Mouse (Mus musculus): ENCODE measurements around the gene Shc3. TPM values are rescaled to one million over a fixed set of nuclear protein-coding genes. Genes with fewer than 3 reads are reported as not detected.

The Shc3 gene
- total RNA-seq (2021) = 1 to 10 TPM; 1.0 to 1.2 TPM
- long read RNA-seq, experiment 1, partial matches to known transcripts = 0 of 1 reads
- long read RNA-seq, experiment 1, other reads (novel, unspliced or antisense) = 1 of 1 reads
- long read RNA-seq, experiment 2 = 0 reads

GRCm38 (mm10) chr13:51568911-51569684 is at the start of gene Shc3:
Shc3 (minus strand) TSS chr13:51569419.
- peak; percentile 84 to 85 for DNase-seq

GRCm38 (mm10) chr13:51618602-51619001 is 49.4 kb upstream of the Shc3 start:
- DNase-seq = no peak

DNA sequence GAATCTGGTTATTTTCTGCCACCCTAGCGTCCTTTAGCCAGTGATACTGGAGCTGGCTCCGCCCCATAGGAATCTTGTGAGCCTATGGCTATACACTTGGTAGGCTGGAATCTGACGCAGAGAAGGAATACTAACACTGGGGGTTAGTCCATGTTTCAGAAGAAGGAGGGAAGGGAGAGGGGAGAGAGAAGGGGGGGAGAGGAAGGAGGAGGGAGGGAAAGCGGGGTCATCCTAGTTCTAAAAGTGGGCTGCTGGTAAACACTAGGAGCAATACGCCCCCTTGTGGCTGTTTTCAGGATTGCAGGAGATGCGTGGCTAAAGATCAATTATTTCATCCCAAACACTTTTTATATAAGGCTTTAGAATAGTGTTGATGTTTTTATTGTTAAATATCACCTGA is 48.6 kb upstream of the Shc3 start:
- peak; percentile 51 to 57 for DNase-seq

DNA sequence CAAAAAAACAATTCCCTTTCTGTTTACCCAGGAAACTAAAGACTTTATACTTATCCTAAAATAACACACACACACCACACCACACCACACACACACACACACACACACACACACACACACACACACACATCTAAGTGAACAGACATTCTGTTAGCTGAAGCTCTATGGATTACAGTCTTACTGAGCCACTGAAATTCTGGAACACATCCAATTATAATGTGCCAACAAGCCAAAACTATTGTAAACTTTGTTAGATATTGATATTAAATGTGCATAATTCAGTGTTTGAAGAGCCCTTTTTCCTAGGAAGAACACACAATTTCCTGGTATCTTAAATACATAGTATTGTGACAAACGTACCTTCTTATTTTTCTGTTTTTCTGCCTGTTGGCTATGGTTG is 48.1 kb upstream of the Shc3 start:
- DNase-seq = no peak

DNA sequence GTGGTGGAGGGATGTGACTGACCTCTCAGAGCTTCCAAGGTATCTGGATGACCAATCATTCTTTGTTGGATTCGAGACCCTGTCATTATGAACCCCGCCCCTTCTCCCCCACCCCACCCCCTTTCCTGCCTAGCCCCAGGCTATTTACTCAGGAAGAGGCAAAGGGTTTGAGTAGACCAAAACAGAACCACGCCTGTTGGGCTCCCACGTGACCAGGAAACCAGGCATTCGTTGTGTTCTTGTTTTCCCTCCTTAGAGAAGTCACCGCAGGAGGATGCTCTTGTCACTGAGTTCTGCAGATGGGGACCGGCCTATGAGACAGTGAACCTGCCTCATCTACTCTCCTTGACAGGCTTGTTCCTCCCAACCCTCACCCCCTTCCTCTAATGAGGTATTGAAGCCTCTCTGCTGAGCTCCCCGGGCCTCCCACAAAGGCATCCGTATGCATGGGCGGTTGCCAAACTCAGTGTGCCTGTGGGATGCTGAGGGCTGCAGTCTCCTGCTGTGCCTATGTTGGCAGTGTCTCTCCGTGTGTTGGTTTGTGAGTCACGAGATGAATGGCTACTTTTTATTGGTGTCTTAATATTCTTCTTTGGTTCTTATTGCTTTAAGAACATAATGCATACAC is 47.3 kb upstream of the Shc3 start:
- DNase-seq = no peak

DNA sequence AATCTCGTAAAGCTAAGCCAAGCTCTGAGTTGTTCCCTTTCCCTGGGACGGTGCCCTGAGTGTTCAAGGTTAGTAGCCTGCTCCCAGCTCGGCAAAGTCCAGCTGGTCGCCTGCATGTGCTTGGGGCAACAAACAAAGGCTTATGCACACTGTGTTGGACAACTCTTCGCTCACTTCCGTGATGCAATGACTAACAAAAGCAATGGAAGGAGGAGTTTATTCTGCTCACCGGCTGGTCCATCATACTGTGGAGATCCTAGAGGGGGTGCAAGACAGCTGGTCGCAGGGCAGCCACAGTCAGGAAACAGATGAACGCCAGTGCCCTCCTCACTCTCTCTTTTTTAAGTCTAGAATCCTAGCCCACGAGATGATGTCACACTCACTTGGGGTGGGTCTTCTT is 46.6 kb upstream of the Shc3 start:
- no peak for DNase-seq

- no peak for DNase-seq
Observed at GRCm38 (mm10) chr13:51611500-51611899, 42.3 kb upstream of the Shc3 start.

DNA sequence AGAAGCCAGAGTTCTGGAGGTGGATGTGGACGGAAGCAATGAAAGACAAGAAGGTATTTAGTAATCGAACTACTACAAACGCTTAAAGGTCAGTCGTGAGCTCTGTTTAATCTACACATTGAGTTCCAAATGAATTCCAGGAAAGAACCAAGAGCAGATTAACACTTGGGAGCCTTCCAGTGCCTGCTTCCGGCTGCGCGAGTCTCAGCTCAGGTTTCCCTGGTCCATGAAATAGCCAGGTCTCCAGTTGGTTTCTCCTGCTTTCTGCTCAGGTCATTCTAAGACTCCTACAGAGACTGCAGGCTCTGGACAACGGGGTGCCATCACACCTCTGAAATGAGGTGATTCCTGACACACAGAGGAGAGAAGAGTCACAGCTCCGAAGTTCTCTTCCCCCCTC is 41.8 kb upstream of the Shc3 start:
- no peak for DNase-seq

DNA sequence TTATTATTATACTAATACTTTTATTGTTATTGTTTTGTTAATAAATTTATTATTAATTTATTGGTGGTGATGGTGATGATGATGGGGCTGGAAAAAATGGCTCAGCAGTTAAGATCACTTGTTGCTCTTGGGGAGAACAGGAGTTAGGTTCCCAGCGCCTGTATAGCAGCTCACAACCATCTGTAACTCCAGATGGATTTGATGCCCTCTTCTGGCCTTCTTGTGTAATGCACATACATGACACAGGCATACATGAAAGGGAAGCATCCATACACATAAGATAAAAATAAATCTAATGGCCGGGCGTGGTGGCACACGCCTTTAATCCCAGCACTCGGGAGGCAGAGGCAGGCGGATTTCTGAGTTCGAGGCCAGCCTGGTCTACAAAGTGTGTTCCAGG is 40.0 kb upstream of the Shc3 start:
- DNase-seq = no peak

- DNase-seq = no peak
Observed at GRCm38 (mm10) chr13:51603894-51604244, 34.6 kb upstream of the Shc3 start.

GRCm38 (mm10) chr13:51603221-51603893 is 34.1 kb upstream of the Shc3 start:
- DNase-seq = no peak

DNA sequence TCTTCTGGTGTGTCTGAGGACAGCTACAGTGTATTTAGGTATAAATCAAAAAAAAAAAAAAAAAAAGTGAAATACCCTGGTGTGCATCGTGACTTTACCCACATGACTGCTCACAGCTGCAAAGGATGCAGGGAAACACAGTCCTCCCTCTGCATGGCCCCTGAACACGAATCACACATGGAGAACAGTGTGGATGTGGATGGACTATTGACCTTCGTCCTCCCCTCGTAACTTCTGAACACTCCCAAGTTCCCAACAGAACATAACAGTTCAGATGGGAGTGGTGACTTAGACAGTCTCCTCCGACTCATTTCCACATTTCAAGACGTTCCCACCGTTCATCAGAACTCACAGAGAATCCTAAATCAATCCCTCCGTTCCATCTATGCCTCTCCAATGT is 33.5 kb upstream of the Shc3 start:
- no peak for DNase-seq

GRCm38 (mm10) chr13:51600169-51600568 is 30.9 kb upstream of the Shc3 start:
- DNase-seq = no peak

- DNase-seq = no peak
Observed at GRCm38 (mm10) chr13:51598063-51598462, 28.8 kb upstream of the Shc3 start.

DNA sequence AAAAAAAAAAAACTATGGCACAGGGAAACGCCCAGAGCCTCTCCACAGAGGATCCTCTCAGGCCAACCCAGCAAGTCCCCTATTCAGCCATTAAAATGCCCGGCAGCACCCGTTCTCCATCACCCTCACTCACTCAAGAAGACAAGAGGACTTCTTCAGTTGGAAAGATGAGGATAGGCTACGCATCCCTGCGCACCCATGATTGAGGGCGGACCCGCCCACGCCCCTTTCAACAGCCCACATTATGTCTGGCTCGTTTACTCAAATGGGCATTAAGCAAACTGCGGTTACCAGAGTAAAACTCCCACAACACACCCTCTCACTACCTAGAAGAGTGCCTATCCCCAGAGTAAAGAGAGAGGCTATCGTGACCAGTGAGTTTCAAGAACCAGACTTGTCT is 26.2 kb upstream of the Shc3 start:
- DNase-seq = no peak

DNA sequence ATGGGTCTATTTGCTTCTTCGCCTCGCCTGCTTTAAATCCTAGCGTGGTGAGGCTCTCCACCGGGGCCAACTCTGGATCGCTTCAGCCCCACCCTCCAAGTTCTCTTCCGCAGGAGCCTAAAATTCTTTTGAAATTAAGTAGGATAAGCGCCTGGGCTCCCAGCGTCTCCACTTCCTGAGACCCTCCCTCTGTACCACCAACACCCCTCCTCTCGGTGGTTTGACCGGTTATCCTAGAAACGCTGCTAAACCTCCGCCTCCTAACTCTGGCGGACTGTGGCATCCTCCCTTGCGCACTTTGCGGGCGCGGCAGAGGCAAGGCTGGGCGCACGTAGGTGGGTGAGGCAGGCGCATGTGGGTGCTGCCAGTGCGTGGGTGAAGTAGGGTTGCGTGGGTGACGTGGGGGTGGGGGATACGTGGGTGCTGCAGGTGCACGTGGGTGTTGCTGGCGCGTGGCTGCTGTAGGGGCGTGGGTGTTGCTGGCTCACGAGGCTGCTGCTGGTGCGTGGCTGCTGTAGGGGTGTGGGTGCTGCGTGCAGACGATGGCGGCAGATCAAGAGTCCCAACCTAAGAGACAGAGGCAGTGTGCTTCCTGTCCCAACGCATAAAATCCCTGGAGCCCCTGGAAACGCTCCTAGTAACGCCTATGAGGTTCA is 25.6 kb upstream of the Shc3 start:
- DNase-seq = no peak

- no peak for DNase-seq
Observed at GRCm38 (mm10) chr13:51588005-51588404, 18.8 kb upstream of the Shc3 start.

DNA sequence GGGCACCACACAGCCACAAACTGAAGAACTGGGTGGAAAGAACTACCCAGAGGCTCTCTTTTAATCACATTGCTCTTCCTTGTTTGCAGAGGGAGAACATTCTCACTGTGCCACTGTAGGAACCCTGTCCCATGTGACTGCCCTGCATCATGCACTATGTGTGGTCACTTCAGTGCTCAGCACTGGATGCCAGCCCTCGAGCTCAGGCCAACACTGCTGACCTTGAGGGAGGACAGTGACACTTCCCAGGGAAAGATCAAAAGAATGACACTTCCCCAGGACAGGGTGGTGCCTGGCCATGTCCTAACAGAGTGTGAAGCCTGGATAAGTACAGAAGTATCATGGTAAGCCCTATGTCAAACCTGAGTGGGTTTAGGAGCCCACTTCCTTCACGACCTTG is 13.0 kb upstream of the Shc3 start:
- peak; percentile 47 to 50 for DNase-seq

DNA sequence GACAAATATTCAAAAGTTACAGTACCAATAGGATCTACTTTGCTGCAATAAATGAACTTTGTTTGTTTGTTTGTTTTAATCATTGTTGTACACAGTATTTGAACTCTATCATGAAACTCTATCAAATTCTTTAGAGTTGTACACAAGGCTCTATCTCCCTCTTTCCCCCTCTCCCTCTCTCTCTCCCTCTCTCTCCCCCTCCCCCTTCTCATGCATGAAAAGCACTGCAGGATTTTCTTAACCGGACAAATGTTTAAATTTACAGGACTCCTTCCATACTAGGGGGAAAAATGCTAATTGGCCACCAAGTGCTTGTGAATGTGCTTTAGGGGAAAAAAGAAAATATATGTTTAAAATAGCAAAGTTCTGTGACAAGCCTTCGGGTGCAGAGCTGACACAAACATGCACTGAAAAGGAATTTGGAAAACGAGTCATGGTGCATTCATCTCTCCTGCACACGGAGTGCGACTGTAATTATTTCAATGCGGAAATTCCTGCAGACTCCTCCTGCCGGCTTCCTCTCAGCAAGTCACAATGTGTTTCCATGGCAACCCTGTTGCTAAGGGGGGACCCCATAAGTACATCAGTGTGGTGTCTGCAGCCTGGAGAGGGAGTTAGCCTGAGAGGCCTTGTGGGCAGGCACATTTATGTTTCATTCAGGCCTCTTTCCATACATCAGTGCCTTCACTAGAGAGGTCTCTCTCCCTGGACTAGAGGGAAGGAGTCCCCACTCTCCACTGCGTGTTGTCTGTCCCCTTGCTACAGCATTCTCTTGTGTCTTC is 11.2 kb upstream of the Shc3 start:
- DNase-seq = no peak

- DNase-seq = peak in 1 of 2 experiments; percentile 8
Observed at GRCm38 (mm10) chr13:51573849-51574248, 4.6 kb upstream of the Shc3 start.

- DNase-seq = no peak
Observed at GRCm38 (mm10) chr13:51570111-51570510, 892 bp upstream of the Shc3 start.

DNA sequence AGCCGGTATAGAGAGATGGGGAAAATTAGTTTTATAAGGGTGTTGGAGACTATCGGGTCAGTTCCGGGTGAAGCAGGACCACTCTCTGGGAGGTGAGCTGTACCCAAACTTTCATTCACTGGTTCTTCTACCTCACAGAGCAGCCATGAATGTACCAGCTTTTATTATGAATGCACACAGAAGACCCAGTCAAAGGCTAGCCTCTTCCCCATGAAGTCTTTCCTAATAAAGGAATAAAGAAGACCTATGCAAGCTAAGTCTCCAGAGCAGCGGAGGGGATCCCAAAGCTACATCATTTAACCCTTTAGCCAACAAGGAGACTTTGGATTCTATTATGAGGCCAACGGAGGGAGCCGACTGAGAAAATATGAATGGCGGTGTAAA is 458 bp upstream of the Shc3 start:
- no peak for DNase-seq
